Mouse (Mus musculus) embryo, embryonic 11 days (tissue): ENCODE measurements around the gene Rasgef1a.

Source experiments
- DNase-seq: peaks from one replicate; pipeline ENCODE4 v3.0.0-alpha.2; 2015

Gene Rasgef1a

DNA sequence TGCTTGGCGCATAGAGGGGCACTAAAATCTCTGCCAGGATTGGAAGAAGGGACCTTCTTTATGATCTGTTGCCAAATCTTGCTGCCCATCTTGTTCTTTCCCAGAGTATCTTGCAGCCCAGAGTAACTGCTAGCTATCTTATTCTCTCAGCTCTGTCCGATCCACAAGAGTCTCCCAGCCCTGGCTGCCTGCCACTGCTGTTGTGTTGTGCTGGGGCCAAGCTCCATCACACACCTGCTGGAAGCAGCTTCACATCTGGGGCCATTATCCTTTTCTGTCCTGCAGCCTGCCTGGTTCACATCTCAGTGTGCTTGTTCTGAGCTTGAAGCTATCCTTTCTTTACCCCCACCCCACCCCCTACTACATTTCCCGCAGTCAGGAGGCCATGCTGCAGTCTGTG is 65.0 kb downstream of the Rasgef1a start:
- no peak for DNase-seq

DNA sequence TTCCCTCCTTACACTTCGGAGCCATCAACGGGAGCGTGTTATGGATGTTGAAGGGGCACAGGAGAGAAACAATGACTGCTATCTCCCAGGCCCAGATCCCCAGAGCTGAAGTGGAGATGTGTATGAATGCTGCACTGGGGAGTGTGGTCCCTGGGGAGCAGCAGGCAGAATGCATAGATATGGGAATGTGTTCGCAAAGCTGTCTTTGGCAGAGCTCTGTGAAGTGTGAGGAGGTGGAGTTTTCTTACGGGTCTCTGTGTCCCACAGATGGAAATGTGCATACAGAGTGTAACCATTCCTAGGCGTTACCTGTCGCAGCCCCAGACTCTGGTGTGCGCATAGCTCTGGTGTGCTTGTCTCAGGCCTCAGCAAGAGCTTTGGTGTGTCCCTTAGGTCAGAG is 65.5 kb downstream of the Rasgef1a start:
- DNase-seq = no peak

GRCm38 (mm10) chr6:118077421-118077820 is 66.2 kb downstream of the Rasgef1a start:
- DNase-seq = no peak

DNA sequence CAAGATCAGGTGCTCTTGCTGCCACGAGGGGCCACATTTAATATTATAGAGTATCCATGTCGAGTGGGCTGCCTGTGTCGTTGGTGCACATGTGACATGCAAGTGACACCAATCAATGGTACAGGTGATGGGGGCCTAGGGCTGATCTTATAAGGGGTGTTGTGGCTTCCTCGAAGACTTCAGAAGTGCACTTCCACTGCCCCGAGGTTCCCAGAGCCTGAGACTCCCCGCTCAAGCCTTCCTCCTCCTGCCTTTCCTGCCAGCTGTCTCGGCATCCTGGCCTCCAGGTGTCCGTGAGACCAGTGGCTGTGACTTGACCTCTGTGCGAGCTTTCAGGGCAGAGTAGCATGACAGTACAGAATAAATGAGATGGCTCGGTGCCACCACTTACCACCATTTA is 67.5 kb downstream of the Rasgef1a start:
- DNase-seq = no peak

DNA sequence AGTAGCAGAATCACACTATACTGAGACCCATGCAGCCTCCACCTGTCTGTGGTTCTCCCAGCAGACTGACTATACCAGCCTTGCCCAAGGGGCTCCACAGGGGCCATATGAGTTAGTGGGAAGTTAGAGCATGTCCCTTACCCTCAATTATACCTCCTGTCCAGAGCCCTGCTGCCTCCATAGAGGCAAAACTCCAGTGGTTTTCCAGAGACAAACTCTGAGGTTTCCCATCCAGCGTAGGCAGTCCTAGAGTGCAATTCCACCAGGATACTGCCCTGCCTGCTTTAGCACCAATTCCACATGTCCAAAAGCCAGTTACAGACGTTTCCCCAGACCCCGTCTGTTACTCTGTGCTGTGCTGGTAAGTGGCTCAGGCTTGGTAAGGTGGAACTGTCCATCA is 68.1 kb downstream of the Rasgef1a start:
- no peak for DNase-seq

DNA sequence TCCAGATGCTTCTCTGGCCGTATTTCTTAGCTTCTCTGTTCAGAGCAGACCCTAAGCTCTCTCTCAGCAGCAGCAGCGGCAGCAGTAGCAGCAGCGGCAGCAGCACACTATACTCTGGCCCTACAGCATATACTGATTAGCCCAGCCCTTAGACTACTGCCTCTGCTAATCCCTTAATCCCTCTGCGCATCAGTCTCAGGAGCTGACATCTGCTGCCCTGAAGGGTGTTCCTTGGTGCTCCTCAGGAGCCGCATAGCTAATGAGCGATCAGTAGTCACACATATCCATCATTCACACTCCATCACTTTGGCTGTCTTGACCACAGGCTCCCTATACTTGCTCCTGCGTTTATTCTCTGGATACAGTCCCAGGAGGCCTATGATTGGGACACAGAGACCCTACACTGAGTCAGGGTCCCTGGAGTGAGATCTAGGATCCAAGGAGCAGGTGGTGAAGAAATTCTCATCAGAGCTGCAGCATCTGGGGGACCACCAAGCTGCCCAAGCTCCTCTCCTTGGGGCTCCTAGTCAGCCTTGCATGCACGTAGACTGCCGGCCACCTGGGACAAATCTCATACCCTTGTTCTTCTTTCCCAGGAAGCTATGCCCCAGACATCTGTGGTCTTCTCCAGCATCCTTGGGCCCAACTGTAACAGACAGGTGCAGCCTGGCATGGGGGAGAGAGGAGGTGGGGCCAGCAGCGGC is 68.7 kb downstream of the Rasgef1a start:
- DNase-seq = no peak

DNA sequence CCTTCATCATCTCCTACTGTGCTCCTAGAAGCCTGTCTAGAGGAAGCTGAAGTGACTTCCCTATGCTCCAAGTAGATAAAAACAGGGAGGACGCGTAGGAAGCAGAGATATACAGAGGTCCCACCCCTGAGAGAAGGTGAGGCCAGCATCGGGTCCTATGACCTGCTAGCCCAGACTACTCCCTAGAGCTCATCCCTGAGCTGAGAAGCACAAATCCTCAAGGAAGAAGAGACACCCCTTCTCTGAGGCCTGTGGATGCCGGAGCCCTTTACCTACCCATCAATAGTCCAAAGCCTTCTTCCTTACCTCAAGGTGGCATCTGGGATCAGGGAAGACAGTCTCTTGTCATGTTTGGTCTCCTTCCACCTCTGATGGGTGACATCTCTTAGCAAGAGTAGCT is 69.5 kb downstream of the Rasgef1a start:
- no peak for DNase-seq

GRCm38 (mm10) chr6:118082384-118082783 is 71.1 kb downstream of the Rasgef1a start:
- no peak for DNase-seq

DNA sequence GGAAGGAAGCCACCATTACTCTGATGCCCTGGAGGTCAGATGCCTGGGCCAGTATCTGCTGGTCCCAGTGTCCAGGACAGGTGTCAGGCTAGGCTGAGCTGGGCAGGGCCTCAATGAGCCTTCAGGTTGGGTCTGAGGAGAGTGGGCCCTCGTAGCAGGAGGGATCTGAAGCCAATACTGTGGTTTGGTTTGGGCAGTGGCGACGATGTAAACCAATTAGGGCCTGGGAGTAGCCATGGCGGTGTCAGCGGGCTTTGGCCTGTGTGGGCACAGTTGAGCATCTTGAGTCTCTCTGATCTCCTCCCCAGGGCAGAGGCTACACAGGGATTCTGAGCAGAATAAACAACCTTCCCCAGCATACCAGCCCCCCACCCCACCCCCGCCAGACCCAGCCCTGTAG is 72.4 kb downstream of the Rasgef1a start:
- no peak for DNase-seq

DNA sequence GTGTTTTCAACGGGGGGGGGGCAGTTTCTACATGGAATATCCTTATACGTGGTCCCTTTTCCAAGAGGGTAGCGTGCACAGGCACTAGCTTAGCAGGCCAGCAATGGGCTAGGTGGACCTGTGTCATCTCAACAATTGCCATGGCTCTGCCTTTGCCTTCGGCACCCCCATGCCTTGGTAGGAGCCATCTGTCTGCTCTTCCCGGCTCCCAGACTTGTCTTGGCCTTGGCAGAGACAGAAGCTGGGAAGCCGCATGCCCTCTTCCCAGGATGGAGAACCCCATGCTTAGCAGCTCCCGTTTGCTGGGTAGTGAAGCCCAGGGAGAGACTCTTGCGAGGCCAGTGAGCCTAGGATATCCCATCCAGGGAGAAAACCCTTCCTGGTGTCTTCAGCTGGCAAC is 73.4 kb downstream of the Rasgef1a start:
- DNase-seq = no peak

GRCm38 (mm10) chr6:118087955-118088354 is 76.7 kb downstream of the Rasgef1a start:
- DNase-seq = no peak

DNA sequence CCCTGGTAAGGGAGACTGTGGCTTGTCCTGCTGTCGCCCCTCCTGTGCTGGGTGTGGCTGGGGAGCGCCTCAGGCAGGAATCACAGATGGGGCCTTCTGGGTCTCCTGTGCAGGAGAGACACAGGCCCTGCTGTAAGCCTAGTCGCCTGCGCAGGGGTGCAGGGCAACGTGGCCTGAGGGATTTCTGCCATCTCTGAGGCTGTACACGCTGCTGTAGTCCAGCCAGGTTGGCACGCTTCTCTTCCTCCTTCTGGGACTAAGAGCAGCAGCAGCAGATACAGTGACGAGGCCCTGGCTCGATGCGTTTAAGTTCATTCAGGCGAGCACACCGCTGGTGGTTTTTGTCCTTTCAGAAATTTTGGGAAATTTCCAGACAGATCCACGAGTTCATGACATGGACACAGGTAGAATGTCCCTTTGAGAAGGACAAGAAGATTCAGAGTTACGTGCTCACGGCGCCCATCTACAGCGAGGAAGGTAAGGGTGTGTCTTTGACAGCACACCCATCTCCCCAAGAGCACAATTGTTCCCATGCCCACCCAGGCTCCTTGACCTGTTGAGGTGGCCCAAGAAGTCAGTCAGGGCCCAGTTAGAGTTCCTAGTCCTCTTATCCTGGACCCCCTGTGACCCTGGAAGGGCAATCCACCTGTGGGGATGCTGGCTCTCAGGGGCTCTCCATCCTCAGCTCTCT is 77.7 kb downstream of the Rasgef1a start:
- no peak for DNase-seq

DNA sequence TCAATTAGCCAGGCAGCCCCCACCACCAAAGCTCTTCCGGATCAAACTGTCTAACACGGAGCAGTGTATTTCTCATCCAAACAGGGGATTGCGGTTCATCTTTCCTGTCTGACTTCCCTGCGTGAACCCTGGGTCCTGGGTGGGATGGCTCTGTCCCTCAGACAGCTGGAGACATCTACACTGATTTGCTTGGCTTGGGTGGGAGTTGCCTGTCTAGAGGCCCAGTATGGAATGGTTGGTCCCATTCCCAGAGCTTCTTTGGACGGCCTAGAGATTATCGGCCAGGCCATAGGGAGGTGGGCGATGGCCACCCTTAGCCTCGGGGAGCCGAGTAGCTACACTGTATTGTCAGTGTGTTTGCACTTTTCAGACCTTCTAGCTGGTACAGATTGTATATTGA is 79.6 kb downstream of the Rasgef1a start:
- no peak for DNase-seq

GRCm38 (mm10) chr6:118097765-118098365 is 86.6 kb downstream of the Rasgef1a start:
- no peak for DNase-seq

- peak; percentile 38 for DNase-seq
Observed at GRCm38 (mm10) chr6:118099311-118099802, 88.1 kb downstream of the Rasgef1a start.

DNA sequence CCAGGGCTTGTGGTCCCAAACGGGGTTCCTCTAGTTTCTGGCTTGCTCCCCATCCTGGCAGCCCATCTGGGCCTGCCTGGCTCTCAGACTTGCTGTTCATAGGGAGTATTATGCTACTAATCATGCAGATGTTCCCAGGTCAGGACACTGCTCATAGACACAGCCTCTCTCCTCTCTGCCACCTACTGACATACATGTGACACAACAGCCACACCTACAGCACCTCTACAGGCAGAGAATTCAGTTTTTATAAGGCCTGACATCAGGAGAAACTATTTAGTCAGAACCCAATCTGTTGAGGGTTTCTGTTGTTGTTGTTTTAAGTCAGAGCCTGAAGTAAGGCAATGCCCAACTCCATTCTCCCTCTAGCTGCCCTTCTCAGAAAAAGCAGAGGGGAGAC is 100.6 kb downstream of the Rasgef1a start:
- no peak for DNase-seq

DNA sequence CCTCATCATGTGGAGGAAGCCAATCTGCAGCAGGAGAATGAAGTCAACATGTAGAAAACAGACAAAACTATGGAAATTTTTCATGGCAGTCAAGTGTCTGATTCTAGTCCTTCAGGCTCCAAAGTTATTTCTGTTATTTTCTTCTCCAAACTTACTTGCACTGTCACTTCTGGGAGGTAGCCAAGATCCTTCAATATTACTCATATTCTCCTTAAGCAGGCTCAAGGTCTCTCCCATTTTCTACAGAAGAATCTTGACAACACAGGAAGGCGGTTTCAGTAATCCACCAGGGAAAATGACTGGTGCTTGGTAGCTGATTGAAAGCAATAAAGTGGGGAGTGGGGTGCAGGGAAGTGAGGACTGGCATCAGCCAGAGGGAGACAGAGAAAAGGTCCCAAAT is 111.5 kb downstream of the Rasgef1a start:
- DNase-seq = no peak

DNA sequence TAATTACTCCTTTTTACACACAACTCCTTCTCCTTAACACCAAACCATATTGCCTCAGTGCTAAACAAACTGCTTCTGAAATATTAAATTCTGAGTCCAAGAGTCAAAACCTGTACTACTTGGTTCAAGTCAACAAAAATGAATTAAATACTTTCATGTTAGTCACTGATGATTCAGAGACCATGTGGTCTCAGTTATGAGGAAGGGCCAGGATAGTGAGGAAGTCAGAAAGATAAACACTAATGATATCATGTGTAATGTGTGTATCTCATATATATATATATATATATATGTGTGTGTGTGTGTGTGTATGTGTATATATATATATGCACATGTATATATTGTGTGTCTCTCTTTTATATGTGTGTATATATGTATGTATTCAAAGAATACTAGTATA is 115.3 kb downstream of the Rasgef1a start:
- no peak for DNase-seq

- DNase-seq = no peak
Observed at GRCm38 (mm10) chr6:118127198-118127597, 116.0 kb downstream of the Rasgef1a start.

DNA sequence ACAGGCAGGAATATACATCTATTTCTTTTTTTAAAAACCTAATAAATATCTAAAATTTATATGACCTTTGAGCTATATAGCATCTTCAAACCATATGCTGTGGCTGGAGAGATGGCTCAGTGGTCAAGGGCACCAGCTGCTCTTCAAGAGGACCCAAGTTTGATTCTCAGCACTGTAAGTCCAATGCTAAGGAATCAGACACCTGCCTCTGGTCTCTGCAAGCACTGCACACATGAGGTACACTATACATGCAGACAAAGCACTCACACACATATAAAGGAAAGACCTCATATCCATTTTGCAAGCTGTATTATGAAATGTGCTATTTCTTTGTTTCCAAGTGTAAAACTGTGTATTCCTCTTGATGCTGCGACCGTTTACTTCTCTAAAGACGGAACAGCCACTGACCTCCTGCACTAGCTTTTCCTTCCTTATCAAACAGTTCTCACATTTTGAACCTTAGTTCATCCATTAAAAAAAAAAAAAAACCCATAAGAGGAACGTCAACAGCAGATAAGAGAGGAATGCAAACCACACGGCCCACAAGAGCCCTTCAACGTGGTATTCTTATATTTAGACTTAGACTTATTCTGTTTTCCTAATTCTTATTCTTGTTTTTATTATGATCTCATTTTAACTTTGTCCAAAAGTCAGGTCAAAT is 116.7 kb downstream of the Rasgef1a start:
- no peak for DNase-seq

- no peak for DNase-seq
Observed at GRCm38 (mm10) chr6:118130022-118130421, 118.8 kb downstream of the Rasgef1a start.

GRCm38 (mm10) chr6:118134461-118134860 is 123.2 kb downstream of the Rasgef1a start:
- DNase-seq = no peak

DNA sequence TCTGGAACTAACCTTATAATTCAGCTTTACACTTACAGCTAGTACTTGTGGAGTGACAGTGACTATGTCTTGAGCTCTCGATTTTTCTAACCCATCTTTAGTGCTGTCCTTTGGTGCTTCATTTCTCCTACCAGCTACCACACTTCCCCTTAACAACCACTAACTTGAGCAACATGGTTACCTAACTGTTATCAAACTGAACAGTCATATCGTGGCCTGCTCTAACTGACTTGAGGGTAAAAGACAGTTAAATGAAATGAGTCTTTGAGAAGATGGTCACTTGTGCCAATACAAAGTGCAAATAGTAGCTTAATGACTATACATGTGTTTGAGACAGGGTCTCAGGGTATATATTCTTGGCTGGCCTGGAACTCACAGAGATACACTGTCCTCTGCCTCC is 125.9 kb downstream of the Rasgef1a start:
- no peak for DNase-seq
